Mouse (Mus musculus) CH12.LX (cell line): Measurements from ENCODE around the gene Phf21a. TPM values are rescaled to one million over a fixed set of nuclear protein-coding genes. Genes with fewer than 3 reads are reported as not detected.

Experiments used
- DNase-seq: peaks from one replicate; pipeline ENCODE4 v3.0.0-alpha.2; 2013; ENCODE audit errors: extremely low read depth
- H3K27ac ChIP-seq: 2 replicates; pipeline ENCODE4 v1.5.1; 2012; ENCODE audit warnings: low read depth, mild to moderate bottlenecking, control low read depth, moderate library complexity; ENCODE audit not compliant: insufficient read depth
- H3K27me3 ChIP-seq: replicated peaks from 2 replicates; pipeline ENCODE3; 2012; ENCODE audit warnings: inconsistent platforms
- H3K36me3 ChIP-seq, 2 experiments: replicated peaks in 1 of 2; 2 replicates each; pipeline versions ENCODE3 to v1.6.1; 2012; ENCODE audit warnings: inconsistent platforms in 1 of 2, low read length in 1 of 2, mild to moderate bottlenecking in 1 of 2, mixed read lengths in 1 of 2, moderate library complexity in 1 of 2; ENCODE audit not compliant: control insufficient read depth in 1 of 2, insufficient read depth in 1 of 2
- H3K4me1 ChIP-seq, 2 experiments: 2 replicates each; pipeline ENCODE4 v1.6.1; 2012; ENCODE audit warnings: inconsistent platforms in 1 of 2, moderate library complexity in 1 of 2; ENCODE audit not compliant: insufficient read depth in 2 of 2, control insufficient read depth in 1 of 2
- H3K4me2 ChIP-seq: 2 replicates; pipeline ENCODE4 v1.6.1; 2012; ENCODE audit warnings: low read depth, mild to moderate bottlenecking, control low read depth; ENCODE audit not compliant: poor library complexity, insufficient read depth, severe bottlenecking
- H3K4me3 ChIP-seq, 3 experiments: fragments of 150-350 bp in 1 of 3; sonication (generic) in 1 of 3; replicated peaks in 1 of 3; 2 replicates each; pipeline versions ENCODE3 to v1.5.1; 2011 to 2012; ENCODE audit warnings: low read depth in 2 of 3, low read length in 2 of 3, mild to moderate bottlenecking in 2 of 3, moderate library complexity in 2 of 3, control low read depth in 1 of 3, improper control_type of control experiment in 1 of 3, inconsistent platforms in 1 of 3, mixed read lengths in 1 of 3; ENCODE audit not compliant: poor library complexity in 1 of 3
- H3K79me2 ChIP-seq: replicated peaks from 2 replicates; pipeline ENCODE4 v1.6.1; 2012; ENCODE audit warnings: mild to moderate bottlenecking, moderate library complexity; ENCODE audit not compliant: control insufficient read depth, poor library complexity, insufficient read depth, severe bottlenecking; ENCODE audit errors: extremely low read depth
- H3K9ac ChIP-seq: 2 replicates; pipeline ENCODE4 v1.6.1; 2012; ENCODE audit warnings: low read depth, mild to moderate bottlenecking, control low read depth, moderate library complexity; ENCODE audit not compliant: insufficient read depth
- H3K9me3 ChIP-seq: replicated peaks from 2 replicates; pipeline ENCODE3; 2012; ENCODE audit warnings: low read length, inconsistent platforms, mixed read lengths
- CHD1 ChIP-seq: IDR thresholded peaks from 2 replicates; pipeline ENCODE4 v1.6.1; 2012; ENCODE audit warnings: low read depth, low read length, improper control_type of control experiment, inconsistent platforms
- CTCF ChIP-seq, 2 experiments: IDR thresholded peaks in 1 of 2; conservative IDR thresholded peaks in 1 of 2; 2 replicates each; pipeline ENCODE4 v1.5.1; 2011 to 2012; ENCODE audit warnings: low read depth in 2 of 2, low read length in 2 of 2, improper control_type of control experiment in 1 of 2, inconsistent platforms in 1 of 2, mild to moderate bottlenecking in 1 of 2, moderate library complexity in 1 of 2
- E2F4 ChIP-seq: IDR thresholded peaks from 2 replicates; pipeline ENCODE4 v1.6.1; 2011; ENCODE audit warnings: low read depth, low read length, improper control_type of control experiment; ENCODE audit not compliant: insufficient replicate concordance
- ETS1 ChIP-seq: conservative IDR thresholded peaks from 2 replicates; pipeline ENCODE4 v1.6.1; 2012; ENCODE audit warnings: low read depth, mild to moderate bottlenecking, inconsistent platforms, low read length, improper control_type of control experiment, moderate library complexity
- IRF4 ChIP-seq: IDR thresholded peaks from 2 replicates; pipeline ENCODE4 v1.6.1; 2014; ENCODE audit warnings: low read depth, mild to moderate bottlenecking, inconsistent platforms, low read length, improper control_type of control experiment
- JUN ChIP-seq: IDR thresholded peaks from 2 replicates; pipeline ENCODE4 v1.6.1; 2011; ENCODE audit warnings: low read depth, mild to moderate bottlenecking, low read length, improper control_type of control experiment, moderate library complexity; ENCODE audit not compliant: insufficient read depth
- MAZ ChIP-seq: IDR thresholded peaks from 2 replicates; pipeline ENCODE4 v1.6.1; 2012; ENCODE audit warnings: low read depth, mild to moderate bottlenecking, inconsistent platforms, low read length, improper control_type of control experiment, moderate library complexity
- MXI1 ChIP-seq: IDR thresholded peaks from 2 replicates; pipeline ENCODE4 v1.6.1; 2011; ENCODE audit warnings: mild to moderate bottlenecking, low read depth, low read length, improper control_type of control experiment
- MYC ChIP-seq: IDR thresholded peaks from 2 replicates; pipeline ENCODE4 v1.6.1; 2011; ENCODE audit warnings: low read depth, mild to moderate bottlenecking, improper control_type of control experiment, low read length
- POLR2A ChIP-seq: IDR thresholded peaks from 2 replicates; pipeline ENCODE4 v1.6.1; 2011; ENCODE audit warnings: low read depth, mild to moderate bottlenecking, improper control_type of control experiment, low read length
- RAD21 ChIP-seq: IDR thresholded peaks from 2 replicates; pipeline ENCODE4 v1.6.1; 2011; ENCODE audit warnings: low read depth, mild to moderate bottlenecking, low read length, improper control_type of control experiment, moderate library complexity
- SIN3A ChIP-seq: IDR thresholded peaks from 2 replicates; pipeline ENCODE4 v1.6.1; 2012; ENCODE audit warnings: low read length, improper control_type of control experiment, inconsistent platforms
- SMC3 ChIP-seq: IDR thresholded peaks from 2 replicates; pipeline ENCODE4 v1.6.1; 2011; ENCODE audit warnings: low read depth, low read length, improper control_type of control experiment
- ZC3H11A ChIP-seq: IDR thresholded peaks from 2 replicates; pipeline ENCODE4 v1.6.1; 2012; ENCODE audit warnings: low read depth, mild to moderate bottlenecking, inconsistent platforms, low read length, improper control_type of control experiment
- dilution Hi-C: fragments of 300-500 bp; cut with MboI; formaldehyde crosslinking; loops from 2 replicates; pipeline ENCODE4 v1.14.3; 2020; ENCODE audit warnings: low sequenced_read_pairs; ENCODE audit not compliant: extremely low pct_unique_long_range_greater_than_20kb, extremely low pct_ligation_motif_present
- in situ Hi-C: fragments of 300-500 bp; cut with MboI; formaldehyde crosslinking; loops from 3 replicates; pipeline ENCODE4 v1.14.3; 2019; ENCODE audit warnings: low sequenced_read_pairs, low pct_ligation_motif_present, low pct_unique_long_range_greater_than_20kb, mixed read lengths
- polyA plus RNA-seq: library from polyadenylated mRNA; unstranded; fragments of >175 nt; gene quantifications from 2 replicates; pipeline ENCODE4 v1.2.1, GENCODE M21; 2012; ENCODE audit warnings: low read depth; ENCODE audit not compliant: insufficient read length
- total RNA-seq, 2 experiments: library from RNA; depleted of rRNA; stranded (reverse); fragments of 300-350 nt in 1 of 2; fragments of >200 nt in 1 of 2; gene quantifications; 2 replicates each; pipeline ENCODE4 v1.2.3; 2012 to 2014

Phf21a gene
- total and polyA plus RNA-seq, 3 experiments, result 10.2 to 24.5 (median 12.0) TPM

GRCm38 (mm10) chr2:92058469-92058868 is 34.4 kb upstream of the Phf21a start:
- dilution Hi-C loops, result no loop called here

DNA sequence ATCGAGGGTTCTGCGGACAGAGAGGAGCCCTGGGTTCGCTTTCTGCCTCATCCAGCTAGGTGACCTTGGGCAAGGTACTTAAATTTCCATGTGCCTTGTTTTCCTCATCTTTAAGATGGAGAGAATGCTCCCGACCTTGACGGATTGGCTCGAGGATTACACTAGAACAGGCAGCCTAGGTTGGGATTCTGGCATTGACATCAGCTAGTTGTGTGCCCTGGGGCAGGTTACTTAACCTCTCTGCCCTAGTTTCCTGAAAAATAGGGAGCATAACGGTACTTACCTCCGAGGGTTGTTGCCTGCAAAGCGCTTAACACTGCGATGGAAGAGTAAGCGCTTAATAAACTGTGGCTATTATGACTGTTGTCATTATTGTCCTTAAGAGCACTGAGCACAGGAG is 34.0 kb upstream of the Phf21a start:
- no peak for DNase-seq
- peak overlapping the region; percentile 55 to 71 (median 64) for H3K4me3 ChIP-seq
- TF ChIP-seq MAZ, result no peak
- TF ChIP-seq, all 38 proteins: peak for 0
- Histone ChIP-seq H3K36me3 (no peaks in the 10 kb centered on the region), H3K27me3 (peaks cover 29% of the 10 kb centered on the region), H3K4me1 (peaks cover 5 to 16% of the 10 kb centered on the region in 2 experiments), H3K4me2 (peak overlapping the region; percentile 73), H3K79me2 (no peaks in the 10 kb centered on the region), H3K9me3 (peaks cover 6% of the 10 kb centered on the region), H3K27ac (no peak overlapping the region), H3K9ac (peak overlapping the region; percentile 54)
- in situ Hi-C loops (loop anchor here (5.0 to 10.0 kb wide), 2 partner anchors 72 to 386 kb away; no protein-coding TSS in a partner anchor), dilution Hi-C loops (no loop called here)

More at GRCm38 (mm10) chr2:92058469-92058868, 34.4 kb upstream of the Phf21a start:
- H3K27ac ChIP-seq, result no peak overlapping the region
- DNase-seq, result peak; percentile 81
- no peaks in the 10 kb centered on the region for H3K36me3 ChIP-seq
- peak overlapping the region; percentile 55 to 71 (median 64) for H3K4me3 ChIP-seq
- TF ChIP-seq MXI1 (peak; percentile 66), CHD1 (no peak), JUN (no peak), ZC3H11A (peak; percentile 49), SIN3A (no peak), IRF4 (peak; percentile 30; the same call in 1 of the 2 replicates), ETS1 (no peak), SMC3 (peak; percentile 83), MYC (no peak), RAD21 (peak; percentile 81), CTCF (conservative IDR thresholded peaks at IDR 0.05 in 1 of 2, IDR thresholded peaks at IDR 0.05 in 1 of 2; ENCODE audit: low read depth in 2 of 2, low read length in 2 of 2) (peak; percentile 42 to 85), POLR2A (peak; percentile 45; the same call in 1 of the 2 replicates), E2F4 (no peak)
- TF ChIP-seq, all 38 proteins: peak for 7
- Histone ChIP-seq H3K4me2 (peak overlapping the region; percentile 73), H3K9ac (peak overlapping the region; percentile 54), H3K4me1 (peaks cover 5 to 15% of the 10 kb centered on the region in 2 experiments), H3K27me3 (peaks cover 29% of the 10 kb centered on the region), H3K79me2 (no peaks in the 10 kb centered on the region), H3K9me3 (peaks cover 6% of the 10 kb centered on the region)
- in situ Hi-C loops, result loop anchor here (5.0 to 10.0 kb wide), 2 partner anchors 71 to 386 kb away; no protein-coding TSS in a partner anchor
